Mouse (Mus musculus) urinary bladder, postnatal 36 days (tissue): ENCODE results near the gene Ogfr.

Experiments
- DNase-seq, 2 experiments: peaks; one replicate each; pipeline ENCODE4 v3.0.0; 2022; ENCODE audit warnings: low spot score in 2 of 2, mixed read lengths in 1 of 2

Gene Ogfr

DNA sequence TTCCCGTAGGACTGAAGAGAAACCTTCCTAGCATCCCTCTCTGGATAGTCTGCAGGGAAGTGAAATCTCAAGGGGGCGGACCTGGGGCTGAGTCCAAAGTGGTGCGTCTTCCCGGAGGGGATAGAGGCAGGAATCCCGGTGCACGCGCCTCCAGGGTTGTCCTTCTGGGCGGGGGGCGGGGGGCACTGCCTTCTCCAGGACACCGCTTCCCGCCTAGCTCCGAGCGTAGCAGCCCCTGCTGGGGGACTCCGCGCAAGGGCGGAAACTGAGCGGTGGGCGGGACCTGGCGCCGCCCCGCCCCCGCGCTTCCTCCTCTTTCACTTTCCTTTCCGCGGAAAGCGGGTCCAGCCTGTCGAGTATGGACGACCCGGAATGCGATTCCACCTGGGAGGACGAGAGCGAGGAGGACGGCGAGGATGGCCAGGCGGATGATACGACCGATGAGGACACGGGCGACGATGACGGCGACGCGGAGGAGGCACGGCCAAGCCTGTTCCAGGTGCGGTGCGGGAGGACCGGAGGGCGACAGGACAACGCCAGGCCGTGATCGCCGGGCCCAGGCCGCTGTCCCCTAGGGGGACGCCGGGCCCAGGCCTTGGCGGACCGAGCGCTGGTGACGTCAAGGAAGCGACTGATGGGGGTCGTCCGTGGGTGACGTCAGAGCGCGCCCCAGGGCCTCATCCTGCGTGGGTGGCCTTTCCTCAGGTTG is at the start of gene Ogfr:
Gene Ogfr, plus strand, starts transcription at position 123 of the 709 bp plus-strand sequence.
- peak; percentile 74 for DNase-seq

GRCm38 (mm10) chr2:180543675-180544074 is 45.4 kb upstream of the Ogfr start:
- no peak for DNase-seq

GRCm38 (mm10) chr2:180545046-180545445 is 44.0 kb upstream of the Ogfr start:
- no peak for DNase-seq

DNA sequence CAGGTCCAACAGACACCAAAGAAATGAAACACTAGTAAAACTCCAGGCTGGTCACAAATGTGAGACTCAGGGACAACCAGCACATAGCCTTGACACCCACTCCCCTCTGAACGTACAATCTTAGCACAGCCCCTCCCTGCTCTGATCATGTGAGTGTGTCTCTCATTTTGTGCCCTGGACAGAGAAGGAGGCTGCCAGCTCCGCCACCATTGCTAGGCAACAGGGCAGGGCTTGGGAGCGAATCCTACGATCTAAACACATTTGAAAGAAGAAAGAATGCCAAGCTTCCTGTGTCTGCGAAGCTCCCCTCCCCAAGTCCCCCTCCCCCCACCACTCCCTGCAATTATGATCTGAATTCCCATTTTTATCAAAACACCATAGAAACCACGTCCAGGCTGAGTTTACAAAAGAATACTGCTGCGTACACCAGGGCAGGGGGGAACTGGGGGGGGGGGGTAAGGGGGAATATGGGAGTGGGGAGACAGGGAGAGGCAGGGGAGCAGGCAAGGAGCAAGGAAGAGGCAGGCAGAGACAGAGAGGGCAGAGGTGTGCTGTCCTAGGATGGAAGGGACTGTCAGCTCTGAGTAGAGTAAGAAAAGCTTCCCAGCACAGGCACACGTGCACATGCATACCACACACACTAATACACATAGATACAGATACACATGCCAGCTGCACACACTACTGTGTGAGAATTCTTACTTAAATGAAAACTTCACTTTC is 41.5 kb upstream of the Ogfr start:
- no peak for DNase-seq

- no peak for DNase-seq
Measured at GRCm38 (mm10) chr2:180552340-180552739, 36.7 kb upstream of the Ogfr start.

DNA sequence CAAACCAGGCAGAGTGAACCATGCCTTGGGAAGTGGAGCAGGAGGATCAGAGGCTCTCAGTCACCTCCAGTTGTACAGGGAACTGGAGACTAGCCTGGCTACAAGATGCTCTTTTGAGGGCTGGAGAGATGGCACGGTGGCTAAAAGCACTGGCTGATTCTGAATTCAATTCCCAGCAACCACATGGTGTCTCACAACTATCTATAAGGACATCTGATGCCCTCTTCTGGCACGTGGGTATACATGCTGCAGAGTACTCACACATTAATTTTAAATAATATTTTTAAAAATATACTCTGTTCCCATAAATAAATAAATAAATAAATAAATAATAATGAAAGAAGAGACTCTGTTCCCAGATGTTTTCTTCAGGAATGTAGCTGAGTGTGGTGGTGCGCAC is 33.8 kb upstream of the Ogfr start:
- no peak for DNase-seq

- no peak for DNase-seq
Measured at GRCm38 (mm10) chr2:180556470-180556869, 32.6 kb upstream of the Ogfr start.

DNA sequence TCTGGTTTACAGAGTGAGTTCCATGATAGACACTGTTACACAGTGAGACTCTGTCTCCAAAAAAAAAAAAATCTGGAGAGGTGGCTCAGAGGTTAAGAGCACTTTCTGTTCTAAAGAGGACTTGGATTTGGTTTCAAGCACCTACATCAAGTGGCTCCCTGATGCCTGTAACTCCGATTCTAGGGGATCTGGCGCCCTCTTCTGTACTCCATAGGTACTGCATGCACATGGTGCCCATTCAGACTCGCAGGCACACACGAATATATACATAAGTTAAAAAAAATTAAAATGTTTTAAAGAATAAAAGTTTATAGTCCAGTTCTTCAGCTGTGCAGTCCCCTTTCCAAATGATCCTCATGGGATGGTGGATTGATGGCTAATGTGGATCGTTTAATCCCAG is 28.8 kb upstream of the Ogfr start:
- no peak for DNase-seq

DNA sequence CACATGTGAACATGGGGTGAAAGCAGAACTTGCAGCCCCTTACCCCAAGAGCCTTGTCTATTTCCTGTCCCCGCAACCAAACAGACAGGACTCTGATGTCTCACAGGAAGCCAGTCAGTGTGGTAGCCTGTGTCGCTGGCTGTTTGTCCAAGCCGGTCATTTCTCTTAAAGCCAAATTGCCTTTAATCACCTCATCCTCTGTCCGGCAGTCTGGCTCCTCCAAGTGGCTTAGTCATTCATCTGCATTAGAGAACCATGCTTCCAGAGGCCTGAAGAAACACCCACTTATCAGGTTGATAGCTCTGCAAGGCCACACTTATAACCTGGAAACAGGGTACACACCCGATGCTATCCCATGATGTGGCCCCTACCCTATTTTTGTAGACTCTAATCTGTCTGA is 26.9 kb upstream of the Ogfr start:
- DNase-seq = no peak

- DNase-seq = no peak
Measured at GRCm38 (mm10) chr2:180563296-180563695, 25.7 kb upstream of the Ogfr start.

- DNase-seq = no peak
Measured at GRCm38 (mm10) chr2:180563841-180564240, 25.2 kb upstream of the Ogfr start.

DNA sequence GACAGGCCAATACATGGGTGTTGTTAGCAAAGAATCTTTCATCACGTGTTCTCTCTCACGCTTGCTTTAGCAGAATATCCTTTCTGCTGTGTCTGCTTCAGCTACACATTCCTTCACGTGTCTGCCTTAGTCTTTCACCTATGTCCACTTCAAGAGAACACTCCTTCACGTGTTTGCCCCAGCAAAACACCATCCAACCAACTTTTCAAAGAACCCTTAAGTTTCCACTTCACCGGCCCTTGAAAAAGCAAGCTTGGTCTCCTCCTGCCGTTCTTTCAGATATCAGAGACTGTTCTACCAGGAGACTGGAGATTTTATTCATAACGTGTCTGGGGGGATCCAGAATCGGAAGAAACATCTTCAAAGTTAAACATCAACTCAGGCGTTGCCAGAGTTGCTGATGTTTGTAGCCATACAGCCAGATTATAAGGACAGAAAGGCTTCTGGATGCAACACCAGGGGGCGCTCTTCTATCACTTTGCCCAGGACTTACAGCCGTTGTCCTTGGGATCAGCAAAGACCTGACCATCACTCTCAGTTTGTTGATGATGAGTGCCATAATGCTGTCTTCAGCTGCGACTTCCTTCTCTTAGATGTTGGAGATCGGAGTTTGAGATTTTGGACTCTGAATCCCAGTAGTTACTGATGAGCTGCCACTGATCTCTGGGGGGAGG is 22.7 kb upstream of the Ogfr start:
- DNase-seq = peak; percentile 30 to 44

GRCm38 (mm10) chr2:180569028-180569643 is 19.9 kb upstream of the Ogfr start:
- peak in 1 of 2 experiments; percentile 72 for DNase-seq

GRCm38 (mm10) chr2:180576482-180576881 is 12.6 kb upstream of the Ogfr start:
- no peak for DNase-seq

- peak; percentile 47 to 60 for DNase-seq
Measured at GRCm38 (mm10) chr2:180578686-180579085, 10.4 kb upstream of the Ogfr start.

GRCm38 (mm10) chr2:180581002-180581401 is 8.0 kb upstream of the Ogfr start, which contains the start of gene Mrgbp:
Gene Mrgbp, plus strand, starts transcription at chr2:180581304.
- peak; percentile 15 to 32 for DNase-seq

- peak; percentile 98 to 99 for DNase-seq
Measured at GRCm38 (mm10) chr2:180582481-180583153, 6.4 kb upstream of the Ogfr start.

GRCm38 (mm10) chr2:180583154-180583507 is 5.9 kb upstream of the Ogfr start:
- DNase-seq = no peak

GRCm38 (mm10) chr2:180588736-180589122 is 316 bp upstream of the Ogfr start:
- DNase-seq = no peak

- no peak for DNase-seq
Measured at GRCm38 (mm10) chr2:180597490-180597889, 8.4 kb downstream of the Ogfr start, which contains the start of gene Col9a3. Gene Col9a3, plus strand, starts transcription at chr2:180597790.

DNA sequence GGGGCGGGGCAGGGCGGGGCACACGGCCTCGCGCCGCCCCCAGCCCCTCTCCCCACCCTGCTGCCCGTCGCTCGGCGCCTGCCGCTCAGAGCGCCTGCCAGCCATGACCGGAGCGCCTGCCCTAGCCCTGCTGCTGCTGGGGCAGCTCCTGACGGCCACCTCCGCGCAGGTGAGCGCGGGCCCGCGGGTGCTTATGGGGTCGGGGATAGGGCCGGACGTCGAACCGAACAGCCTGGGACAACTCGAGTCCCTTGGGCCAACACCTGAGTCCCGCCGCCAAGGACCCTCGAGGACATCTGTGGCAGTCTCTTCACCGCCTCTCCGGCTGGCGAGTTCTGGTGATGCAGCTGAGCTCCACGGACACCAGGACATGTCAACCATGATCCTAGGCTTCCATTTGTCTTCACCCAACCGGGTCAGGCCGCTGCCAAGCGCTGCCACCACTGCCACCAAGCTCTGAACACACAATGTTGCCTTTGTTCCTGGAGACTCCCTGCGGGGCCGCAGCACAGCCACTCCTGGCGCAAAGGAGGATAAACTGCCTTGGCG is 9.2 kb downstream of the Ogfr start:
- DNase-seq = no peak
